Mouse (Mus musculus) limb, embryonic 14.5 days (tissue): ENCODE results near the gene Gas2l1. TPM values are rescaled to one million over a fixed set of nuclear protein-coding genes. Genes with fewer than 3 reads are reported as not detected.

ENCODE experiments used
- ATAC-seq: fragments of 200-750 bp; cut with Nextera tagmentation; 2 replicates; pipeline ENCODE4 v1.8.0; 2017; ENCODE audit warnings: low read depth, moderate number of reproducible peaks, moderate TSS enrichment; ENCODE audit not compliant: low FRiP score
- DNase-seq: peaks from one replicate; pipeline ENCODE4 v3.0.0-alpha.2; 2015; ENCODE audit warnings: low spot score
- H3K27ac ChIP-seq: fragments of 300-500 bp; sonication (generic); replicated peaks from 2 replicates; pipeline ENCODE4 v1.5.1; 2014; ENCODE audit warnings: low read depth, mild to moderate bottlenecking, low read length, moderate library complexity, mixed read lengths
- H3K27me3 ChIP-seq: fragments of 300-500 bp; sonication (generic); 2 replicates; pipeline ENCODE4 v1.6.1; 2014; ENCODE audit warnings: low read length, mixed read lengths; ENCODE audit not compliant: control insufficient read depth, insufficient read depth
- H3K36me3 ChIP-seq: fragments of 300-500 bp; sonication (generic); 2 replicates; pipeline ENCODE4 v1.6.1; 2014; ENCODE audit warnings: mild to moderate bottlenecking, low read length, moderate library complexity, mixed read lengths; ENCODE audit not compliant: control insufficient read depth, insufficient read depth
- H3K4me1 ChIP-seq: fragments of 300-500 bp; sonication (generic); 2 replicates; pipeline ENCODE4 v1.6.1; 2014; ENCODE audit warnings: antibody characterized with exemption, low read length, mixed read lengths; ENCODE audit not compliant: control insufficient read depth, insufficient read depth
- H3K4me2 ChIP-seq: fragments of 300-500 bp; sonication (generic); replicated peaks from 2 replicates; pipeline ENCODE4 v1.6.1; 2014; ENCODE audit warnings: low read depth, mild to moderate bottlenecking, low read length, moderate library complexity; ENCODE audit not compliant: severe bottlenecking
- H3K4me3 ChIP-seq: fragments of 300-500 bp; sonication (generic); replicated peaks from 2 replicates; pipeline ENCODE4 v1.5.1; 2014; ENCODE audit warnings: low read length
- H3K9ac ChIP-seq: fragments of 300-500 bp; sonication (generic); 2 replicates; pipeline ENCODE4 v1.6.1; 2014; ENCODE audit warnings: mild to moderate bottlenecking, low read depth, low read length, moderate library complexity; ENCODE audit not compliant: severe bottlenecking
- H3K9me3 ChIP-seq: fragments of 300-500 bp; sonication (generic); 2 replicates; pipeline ENCODE4 v1.6.1; 2016; ENCODE audit warnings: low read length; ENCODE audit not compliant: control insufficient read depth
- POLR2A ChIP-seq: fragments of 200-500 bp; IDR thresholded peaks from 2 replicates; pipeline ENCODE4 v1.8.0; 2012; ENCODE audit warnings: inconsistent platforms, mild to moderate bottlenecking, moderate library complexity, borderline replicate concordance; ENCODE audit not compliant: insufficient read depth, insufficient read length; ENCODE audit errors: extremely low read depth
- WGBS: fragments of 180-500 bp; shearing (Covaris S2); extraction: QIAGEN DNeasy Blood & Tissue Kit; methylation state at CpG from one replicate; pipeline ENCODE4 v1.1.7; 2014; 5-methylcytosine and 5-hydroxymethylcytosine counted together
- polyA plus RNA-seq, 2 experiments: library from polyadenylated mRNA; depleted of rRNA in 1 of 2; stranded (reverse) in 1 of 2; unstranded in 1 of 2; fragments of >200 nt; fragmentation: Nextera tagmentation in 1 of 2; extraction: Ambion mirVana in 1 of 2; gene quantifications; 2 replicates each; pipeline versions ENCODE4 v1.2.1 to v1.2.3; 2012 to 2014

The Gas2l1 gene
- polyA plus RNA-seq, 2 experiments: 38.0 to 41.4 TPM

- Histone ChIP-seq H3K4me2 (no peak overlapping the region), H3K9ac (no peak overlapping the region), H3K27me3 (no peaks in the 10 kb centered on the region), H3K4me3 (no peak overlapping the region), H3K36me3 (peaks cover 15% of the 10 kb centered on the region; the same call in 1 of the 2 replicates), H3K9me3 (no peaks in the 10 kb centered on the region), H3K4me1 (peaks cover 19% of the 10 kb centered on the region), H3K27ac (no peak overlapping the region)
- TF ChIP-seq POLR2A: no peak
- WGBS: 61% methylated on average over 6 of the region's 6 CpGs
- DNase-seq (no peak), ATAC-seq (no peak)
These were observed 36.5 kb upstream of the Gas2l1 start for GRCm38 (mm10) chr11:5101641-5102040.

DNA sequence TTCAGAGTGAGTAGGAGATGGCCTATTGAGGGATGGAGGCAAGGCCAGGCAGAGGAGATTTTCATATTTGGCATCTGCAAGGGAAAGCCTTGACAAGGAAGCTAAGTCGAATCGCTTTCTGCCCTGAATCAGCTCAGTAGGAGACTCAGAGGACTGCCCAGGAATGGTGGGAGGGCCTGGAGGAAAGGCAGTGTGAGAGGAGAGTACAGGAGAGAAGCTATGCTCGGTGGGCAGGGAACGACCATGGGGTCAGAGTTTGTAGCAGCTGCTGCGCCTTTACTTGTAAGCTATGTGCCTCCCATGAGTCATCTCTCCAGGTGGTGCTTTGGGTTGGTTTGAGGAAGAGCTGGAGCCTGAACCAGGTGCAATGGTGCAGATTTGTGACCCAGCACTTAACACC is 35.7 kb upstream of the Gas2l1 start:
- Histone ChIP-seq H3K36me3 (peaks cover 15% of the 10 kb centered on the region; the same call in 1 of the 2 replicates), H3K27ac (no peak overlapping the region), H3K4me1 (peaks cover 25% of the 10 kb centered on the region), H3K9me3 (no peaks in the 10 kb centered on the region), H3K4me2 (peak overlapping the region; percentile 84), H3K27me3 (no peaks in the 10 kb centered on the region), H3K9ac (no peak overlapping the region), H3K4me3 (peak overlapping the region; percentile 100)
- ATAC-seq: no peak
- no peak for TF ChIP-seq POLR2A
- WGBS: 36% methylated on average over 5 of the region's 5 CpGs
- no peak for DNase-seq

GRCm38 (mm10) chr11:5100283-5100682 is 35.2 kb upstream of the Gas2l1 start:
- Histone ChIP-seq H3K9me3 (no peaks in the 10 kb centered on the region), H3K27me3 (no peaks in the 10 kb centered on the region), H3K36me3 (peaks cover 15% of the 10 kb centered on the region; the same call in 1 of the 2 replicates), H3K4me3 (peak overlapping the region; percentile 100), H3K9ac (peak overlapping the region; percentile 99), H3K27ac (peak overlapping the region; percentile 98), H3K4me2 (peak overlapping the region; percentile 84), H3K4me1 (peaks cover 25% of the 10 kb centered on the region)
- 1% methylated on average over 7 of the region's 7 CpGs for WGBS
- DNase-seq (no peak), ATAC-seq (no peak)
- TF ChIP-seq POLR2A: no peak

DNA sequence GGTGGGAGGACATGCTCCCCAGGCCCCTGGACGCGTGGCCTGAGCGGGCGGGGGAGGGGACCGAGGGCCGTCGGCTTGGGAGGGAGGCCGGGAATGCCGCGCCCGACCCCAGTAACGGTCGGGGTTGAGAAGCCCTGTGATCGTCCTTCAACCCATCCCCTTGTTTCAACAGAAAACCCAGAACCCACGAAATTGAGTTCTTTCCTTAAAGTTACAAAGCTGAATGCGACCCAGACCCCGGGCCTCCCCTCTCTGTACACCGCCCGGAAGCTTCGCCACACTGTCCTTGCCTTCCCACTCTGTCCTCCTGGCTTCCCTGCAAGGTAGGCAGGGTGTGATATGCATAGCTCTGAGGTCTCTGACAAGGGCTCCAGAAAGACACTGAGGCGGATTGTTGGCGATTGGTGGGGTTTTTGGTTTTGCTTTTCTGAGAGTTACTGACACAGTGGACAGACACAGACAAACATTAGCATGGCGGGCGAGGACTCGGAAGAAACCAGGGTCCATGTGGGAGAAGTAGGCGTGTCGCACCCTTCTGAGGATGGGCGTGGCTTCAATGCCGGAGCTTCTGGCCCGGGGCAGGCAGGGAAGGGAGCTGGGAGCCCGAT is 34.6 kb upstream of the Gas2l1 start:
- H3K27me3 ChIP-seq: no peaks in the 10 kb centered on the region
- H3K36me3 ChIP-seq: peaks cover 13% of the 10 kb centered on the region; the same call in 1 of the 2 replicates
- no peaks in the 10 kb centered on the region for H3K9me3 ChIP-seq
- peak overlapping the region; percentile 98 for H3K27ac ChIP-seq
- H3K4me2 ChIP-seq: peak overlapping the region; percentile 84
- peak; percentile 51; the same call in 1 of the 2 replicates for TF ChIP-seq POLR2A
- peak overlapping the region; percentile 99 for H3K9ac ChIP-seq
- DNase-seq (peak; percentile 88), ATAC-seq (peak; percentile 71)
- 1% methylated on average over 27 of the region's 31 CpGs for WGBS
- H3K4me1 ChIP-seq: peaks cover 25% of the 10 kb centered on the region
- peak overlapping the region; percentile 100 for H3K4me3 ChIP-seq

- H3K4me2 ChIP-seq: peak within 1 kb of the TSS; percentile 84
- peaks cover 25% of the 10 kb centered on the region for H3K4me1 ChIP-seq
- H3K9ac ChIP-seq: peak within 1 kb of the TSS; percentile 99
- under 1% methylated on average over 81 of the region's 92 CpGs for WGBS
- no peaks in the 10 kb centered on the region for H3K9me3 ChIP-seq
- H3K4me3 ChIP-seq: peak within 1 kb of the TSS; percentile 100
- ATAC-seq (peak; percentile 90), DNase-seq (peak; percentile 93)
- TF ChIP-seq POLR2A: peak; percentile 72; the same call in 1 of the 2 replicates
- H3K27me3 ChIP-seq: no peaks in the 10 kb centered on the region
- peaks cover 6% of the 10 kb centered on the region; the same call in 1 of the 2 replicates for H3K36me3 ChIP-seq
- peak within 1 kb of the TSS; percentile 98 for H3K27ac ChIP-seq
These were observed 33.8 kb upstream of the Gas2l1 start, which contains the start of the genes Rhbdd3 and Ewsr1 for GRCm38 (mm10) chr11:5098736-5099542. TSS of gene Rhbdd3 (plus strand) at chr11:5098926. TSS of gene Ewsr1 (minus strand) at chr11:5099266.
